Mouse (Mus musculus): ENCODE measurements at regions not wholly inside any gene's neighbourhood (a gene's known extent, or its start where the extent isn't known, plus 50 kb on each side); places are given as distances from the start of the nearest gene placed in this dataset.

- no peak for DNase-seq (ENCODE audit: low spot score)
Observed at GRCm38 (mm10) chr19:14786868-14787267, 189.0 kb upstream of the Tle4 start.

- no peak for DNase-seq (ENCODE audit: low spot score)
Observed at GRCm38 (mm10) chr19:14785661-14786060, 187.8 kb upstream of the Tle4 start.

- DNase-seq (ENCODE audit: low spot score), result no peak
Observed at GRCm38 (mm10) chr19:14777709-14778108, 179.9 kb upstream of the Tle4 start.

GRCm38 (mm10) chr19:14777198-14777597 lies 179.3 kb upstream of the Tle4 start:
- DNase-seq (ENCODE audit: low spot score), result peak; percentile 48

GRCm38 (mm10) chr19:14776791-14777190 lies 178.9 kb upstream of the Tle4 start:
- DNase-seq (ENCODE audit: low spot score), result no peak

- no peak for DNase-seq (ENCODE audit: low spot score)
Observed at GRCm38 (mm10) chr19:14772794-14773193, 174.9 kb upstream of the Tle4 start.

- DNase-seq (ENCODE audit: low spot score), result no peak
Observed at GRCm38 (mm10) chr19:14752646-14753045, 154.8 kb upstream of the Tle4 start.

GRCm38 (mm10) chr19:14742361-14742760 lies 144.5 kb upstream of the Tle4 start:
- no peak for DNase-seq (ENCODE audit: low spot score)

GRCm38 (mm10) chr19:14740936-14741335 lies 143.1 kb upstream of the Tle4 start:
- DNase-seq (ENCODE audit: low spot score), result no peak

- DNase-seq (ENCODE audit: low spot score), result no peak
Observed at GRCm38 (mm10) chr19:14740139-14740538, 142.3 kb upstream of the Tle4 start.

GRCm38 (mm10) chr19:14736514-14736913 lies 138.7 kb upstream of the Tle4 start:
- no peak for DNase-seq (ENCODE audit: low spot score)

GRCm38 (mm10) chr19:14725329-14725728 lies 127.5 kb upstream of the Tle4 start:
- no peak for DNase-seq (ENCODE audit: low spot score)

- DNase-seq (ENCODE audit: low spot score), result no peak
Observed at GRCm38 (mm10) chr19:14724637-14725036, 126.8 kb upstream of the Tle4 start.

- no peak for DNase-seq (ENCODE audit: low spot score)
Observed at GRCm38 (mm10) chr19:14705791-14706190, 107.9 kb upstream of the Tle4 start.

GRCm38 (mm10) chr19:14701116-14701515 lies 103.3 kb upstream of the Tle4 start:
- DNase-seq (ENCODE audit: low spot score), result peak; percentile 7

GRCm38 (mm10) chr19:14695369-14695768 lies 97.5 kb upstream of the Tle4 start:
- no peak for DNase-seq (ENCODE audit: low spot score)

GRCm38 (mm10) chr19:14692183-14692582 lies 94.3 kb upstream of the Tle4 start:
- peak; percentile 7 for DNase-seq (ENCODE audit: low spot score)

- no peak for DNase-seq (ENCODE audit: low spot score)
Observed at GRCm38 (mm10) chr19:14685628-14686027, 87.8 kb upstream of the Tle4 start.

GRCm38 (mm10) chr19:14684669-14685068 lies 86.8 kb upstream of the Tle4 start:
- DNase-seq (ENCODE audit: low spot score), result no peak

- peak; percentile 48 for DNase-seq (ENCODE audit: low spot score)
Observed at GRCm38 (mm10) chr19:14681306-14681705, 83.5 kb upstream of the Tle4 start.

GRCm38 (mm10) chr19:14679776-14680175 lies 81.9 kb upstream of the Tle4 start:
- no peak for DNase-seq (ENCODE audit: low spot score)

- DNase-seq (ENCODE audit: low spot score), result no peak
Observed at GRCm38 (mm10) chr19:14678584-14678983, 80.7 kb upstream of the Tle4 start.

- DNase-seq (ENCODE audit: low spot score), result no peak
Observed at GRCm38 (mm10) chr19:14676929-14677328, 79.1 kb upstream of the Tle4 start.

GRCm38 (mm10) chr19:14670821-14671104 lies 72.9 kb upstream of the Tle4 start:
- DNase-seq (ENCODE audit: low spot score), result peak; percentile 11

Measured in layer of hippocampus, adult 11-12 months (tissue).